Mouse (Mus musculus) bone marrow macrophage, adult 2 months (primary cell): ENCODE results near the gene 1600002K03Rik. TPM values are rescaled to one million over a fixed set of nuclear protein-coding genes. Genes with fewer than 3 reads are reported as not detected.

Experiments used
- H3K27ac ChIP-seq: 2 replicates; pipeline ENCODE4 v1.5.1; 2012; ENCODE audit warnings: low read depth, low read length; ENCODE audit not compliant: insufficient read depth
- H3K4me1 ChIP-seq: 2 replicates; pipeline ENCODE4 v1.6.1; 2012; ENCODE audit warnings: low read length; ENCODE audit not compliant: control insufficient read depth, insufficient read depth
- H3K4me3 ChIP-seq: 2 replicates; pipeline ENCODE4 v1.5.1; 2012; ENCODE audit warnings: mild to moderate bottlenecking, low read length, moderate library complexity; ENCODE audit not compliant: insufficient read depth
- CTCF ChIP-seq: IDR thresholded peaks from 2 replicates; pipeline ENCODE4 v1.5.1; 2012; ENCODE audit warnings: low read depth, mild to moderate bottlenecking, low read length, moderate library complexity
- POLR2A ChIP-seq: IDR thresholded peaks from 2 replicates; pipeline ENCODE4 v1.6.1; 2012; ENCODE audit warnings: mild to moderate bottlenecking, low read depth, low read length, borderline replicate concordance
- polyA plus RNA-seq: library from polyadenylated mRNA; stranded (reverse); fragments of >200 nt; gene quantifications from 2 replicates; pipeline ENCODE4 v1.2.4, GENCODE M21; 2012; ENCODE audit not compliant: missing spikeins, insufficient read depth, insufficient read length

1600002K03Rik gene
- polyA plus RNA-seq, 1 experiment = 23.9 TPM

DNA sequence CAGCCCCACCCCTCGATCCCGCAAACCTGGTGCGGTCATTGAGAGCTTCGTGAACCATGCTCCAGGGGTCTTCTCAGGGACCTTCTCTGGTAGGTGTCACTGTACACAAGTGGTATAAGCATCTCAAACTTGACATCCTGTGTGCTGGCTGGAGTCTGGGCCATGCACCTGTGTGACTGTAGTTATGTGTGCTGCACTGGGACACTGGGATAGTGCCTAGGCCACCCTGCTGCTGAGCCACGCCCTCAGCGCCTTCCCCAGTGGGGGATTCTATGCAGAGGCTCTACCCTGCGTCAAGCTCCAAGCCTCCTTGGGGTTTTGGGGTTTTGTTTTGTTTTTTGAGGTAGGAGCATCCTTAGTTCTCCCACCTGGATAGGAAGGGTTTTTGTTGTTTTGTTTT, 18.4 kb upstream of the 1600002K03Rik start:
- Histone ChIP-seq H3K4me1 (peaks cover 41% of the 10 kb centered on the region), H3K27ac (no peak overlapping the region), H3K4me3 (no peak overlapping the region)
- TF ChIP-seq POLR2A (no peak), CTCF (no peak)

DNA sequence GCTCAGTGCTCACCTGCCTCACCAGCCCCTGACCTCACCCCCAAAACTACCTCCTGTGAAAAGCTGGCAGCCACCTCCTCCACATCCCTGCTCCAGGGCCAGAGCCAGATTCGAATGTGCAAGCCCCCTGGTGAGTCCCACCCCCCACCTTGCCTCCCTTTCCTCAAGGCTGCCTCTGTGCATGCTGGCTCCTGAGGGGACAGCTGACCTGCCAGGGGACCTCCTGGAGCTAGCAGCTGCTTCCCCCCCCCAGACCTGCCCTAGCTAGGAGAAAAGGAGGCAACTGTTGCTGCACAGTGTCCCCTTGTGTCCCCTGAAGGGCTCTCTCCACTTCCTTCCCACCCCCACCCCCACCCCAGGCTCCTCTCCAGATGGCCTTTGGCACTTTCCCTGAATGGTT, 17.5 kb upstream of the 1600002K03Rik start:
- no peak overlapping the region for H3K4me3 ChIP-seq
- H3K4me1 ChIP-seq = peaks cover 44% of the 10 kb centered on the region
- no peak overlapping the region for H3K27ac ChIP-seq
- TF ChIP-seq CTCF (no peak), POLR2A (no peak)

DNA sequence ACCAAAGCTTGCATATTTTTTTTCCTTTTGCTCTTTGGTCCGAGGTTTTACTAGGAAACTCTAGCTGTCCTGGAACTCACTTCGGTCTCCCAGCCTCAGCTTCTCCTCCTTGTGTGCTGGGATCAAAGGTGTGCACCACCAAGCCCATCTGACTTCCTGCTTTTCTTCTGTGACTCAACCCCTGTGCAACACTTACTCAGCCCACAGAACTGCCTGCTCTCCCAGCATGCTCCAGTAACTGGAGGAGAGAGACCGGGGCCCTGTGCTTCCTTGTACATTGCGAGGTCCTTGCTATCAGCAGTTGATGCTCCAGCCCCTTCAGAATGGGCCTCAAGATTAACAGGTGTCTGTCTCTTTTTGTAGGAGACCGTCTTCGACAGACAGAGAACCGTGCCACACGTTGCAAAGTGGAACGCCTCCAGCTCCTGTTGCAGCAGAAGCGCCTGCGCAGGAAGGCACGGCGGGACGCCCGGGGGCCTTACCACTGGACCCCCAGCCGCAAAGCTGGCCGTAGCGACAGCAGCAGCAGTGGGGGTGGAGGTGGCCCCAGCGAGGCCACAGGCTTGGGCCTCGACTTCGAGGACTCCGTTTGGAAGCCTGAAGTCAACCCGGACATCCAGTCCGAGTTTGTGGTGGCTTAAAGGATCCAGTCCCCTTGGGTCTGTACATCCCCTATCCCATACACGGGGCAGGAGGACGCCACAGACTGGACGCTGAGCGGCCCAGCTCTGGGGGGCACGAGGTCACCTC, 16.6 kb upstream of the 1600002K03Rik start:
- no peak overlapping the region for H3K4me3 ChIP-seq
- no peak for TF ChIP-seq CTCF
- TF ChIP-seq POLR2A = no peak
- H3K27ac ChIP-seq = no peak overlapping the region
- H3K4me1 ChIP-seq = peaks cover 50% of the 10 kb centered on the region

DNA sequence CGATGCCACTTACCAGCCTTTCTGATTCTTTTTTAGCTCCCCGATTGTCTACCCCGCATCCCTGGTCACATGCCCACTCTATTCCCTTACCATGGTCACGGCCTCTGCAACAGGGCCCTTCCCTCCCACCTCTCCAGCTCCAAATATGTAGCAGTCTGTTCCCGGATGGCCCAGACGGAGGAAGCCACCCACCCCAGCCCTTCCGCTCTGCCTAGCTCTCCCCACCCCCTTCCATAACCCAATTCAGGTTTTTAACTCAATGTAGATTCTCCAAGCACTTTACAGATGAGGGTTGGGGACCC, 16.0 kb upstream of the 1600002K03Rik start:
- Histone ChIP-seq H3K27ac (no peak overlapping the region), H3K4me3 (no peak overlapping the region)
- no peak for TF ChIP-seq CTCF
- no peak for TF ChIP-seq POLR2A

DNA sequence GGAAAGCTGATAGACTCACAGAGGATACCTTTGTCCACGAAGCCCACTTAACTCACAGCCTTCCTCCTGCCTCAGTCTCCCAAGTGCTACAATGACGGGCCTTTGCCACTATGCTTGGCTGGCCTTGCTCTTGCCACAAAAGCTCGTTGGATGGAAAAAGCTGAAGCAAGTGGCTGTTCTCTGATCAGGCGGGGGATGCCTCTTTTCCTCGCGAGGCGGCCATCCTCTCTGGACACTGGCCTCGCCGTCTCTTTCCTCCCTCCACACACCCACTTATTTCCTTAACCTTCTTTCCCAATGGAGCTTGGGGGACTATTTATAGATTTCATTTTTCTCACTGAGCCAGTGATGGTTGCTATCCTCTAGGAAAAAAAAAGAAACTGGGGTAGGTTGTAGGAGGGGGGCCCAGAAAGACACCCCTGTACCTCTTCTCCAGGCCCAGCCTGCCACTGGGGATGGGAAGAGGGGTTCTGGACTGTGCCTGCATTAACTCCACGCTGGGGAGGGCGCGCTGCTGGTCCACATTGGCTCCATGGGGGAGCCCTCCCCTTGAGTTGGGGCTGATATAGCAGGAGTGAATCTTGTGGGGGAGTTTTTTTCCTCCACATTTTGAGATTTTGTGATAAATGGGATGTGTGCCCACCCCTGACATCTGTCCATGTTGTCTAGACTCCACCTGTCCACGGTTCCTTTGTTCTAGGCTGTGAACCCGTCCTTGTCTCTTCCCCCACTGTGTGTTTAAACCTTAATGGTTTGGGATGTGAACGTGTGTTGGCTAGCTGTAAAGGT, 15.4 kb upstream of the 1600002K03Rik start:
- peaks cover 59% of the 10 kb centered on the region for H3K4me1 ChIP-seq
- TF ChIP-seq POLR2A (no peak), CTCF (no peak)
- H3K27ac ChIP-seq = peak overlapping the region; percentile 5; the same call in 1 of the 2 replicates
- no peak overlapping the region for H3K4me3 ChIP-seq

More for the DNA sequence above, 16.0 kb upstream of the 1600002K03Rik start:
- peaks cover 53% of the 10 kb centered on the region for H3K4me1 ChIP-seq

DNA sequence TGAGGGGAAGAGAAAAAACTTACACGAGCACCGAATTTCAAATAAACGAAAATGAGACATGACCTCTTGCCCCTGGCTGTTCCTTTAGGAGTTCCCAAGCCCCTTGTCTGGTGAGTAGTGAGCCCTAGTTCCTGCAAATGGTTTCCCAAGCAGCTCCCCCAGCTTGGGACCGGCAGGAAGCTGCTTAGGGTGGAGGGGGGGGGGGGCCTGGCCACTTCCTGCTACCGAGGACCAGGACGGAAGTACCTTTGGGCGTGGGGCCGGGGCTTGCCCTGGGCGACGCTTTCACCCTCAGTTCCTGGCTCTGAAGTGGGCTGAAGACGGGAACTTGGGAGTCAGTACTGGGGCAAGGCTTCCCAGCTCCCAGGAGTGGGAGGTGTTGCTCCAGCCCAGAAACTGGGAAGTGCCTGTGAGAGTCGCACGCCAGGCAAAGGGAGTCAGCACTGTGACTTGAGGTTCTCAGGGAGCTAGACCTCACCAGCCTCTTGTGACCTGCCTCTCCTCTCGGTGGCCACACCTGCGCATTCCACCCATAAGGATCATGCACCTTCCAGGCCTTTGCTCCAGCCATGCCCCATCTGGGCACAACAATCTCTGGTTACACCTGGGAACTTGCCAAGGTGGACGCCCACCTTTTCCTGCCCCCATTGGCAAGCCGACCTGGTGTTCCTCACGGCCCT, 14.3 kb upstream of the 1600002K03Rik start:
- H3K4me3 ChIP-seq = peak overlapping the region; percentile 56
- H3K4me1 ChIP-seq = peaks cover 62% of the 10 kb centered on the region
- H3K27ac ChIP-seq = peak overlapping the region; percentile 84
- TF ChIP-seq CTCF = no peak
- no peak for TF ChIP-seq POLR2A

DNA sequence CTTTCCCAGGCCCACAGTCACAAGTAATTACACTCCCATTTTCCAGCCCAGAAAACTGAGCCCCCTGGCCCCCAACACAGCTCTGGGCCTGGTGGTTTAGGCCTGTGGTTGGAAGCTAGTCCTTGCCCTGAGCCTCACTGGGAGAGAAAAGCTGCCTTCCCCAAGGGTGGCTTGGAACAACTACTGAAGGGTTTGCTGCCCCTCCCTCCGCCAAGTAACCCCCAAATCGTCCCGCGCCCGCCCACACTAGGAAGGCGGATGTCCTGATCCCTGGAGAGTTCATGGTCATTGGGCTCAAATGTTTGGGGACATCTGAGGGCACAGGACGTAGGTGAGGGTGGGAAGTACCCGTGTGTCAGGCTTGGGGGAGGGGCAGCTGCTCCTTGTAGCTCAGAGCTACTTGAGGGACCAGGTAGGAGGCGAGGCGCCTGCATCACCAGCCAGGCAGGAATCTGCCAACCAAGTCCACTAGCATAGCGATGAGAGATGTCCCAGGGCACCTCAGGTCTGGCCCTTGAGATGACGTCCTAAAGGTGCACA, 13.7 kb upstream of the 1600002K03Rik start:
- TF ChIP-seq POLR2A (no peak), CTCF (no peak)
- Histone ChIP-seq H3K27ac (peak overlapping the region; percentile 84), H3K4me3 (peak overlapping the region; percentile 56), H3K4me1 (peaks cover 68% of the 10 kb centered on the region)

DNA sequence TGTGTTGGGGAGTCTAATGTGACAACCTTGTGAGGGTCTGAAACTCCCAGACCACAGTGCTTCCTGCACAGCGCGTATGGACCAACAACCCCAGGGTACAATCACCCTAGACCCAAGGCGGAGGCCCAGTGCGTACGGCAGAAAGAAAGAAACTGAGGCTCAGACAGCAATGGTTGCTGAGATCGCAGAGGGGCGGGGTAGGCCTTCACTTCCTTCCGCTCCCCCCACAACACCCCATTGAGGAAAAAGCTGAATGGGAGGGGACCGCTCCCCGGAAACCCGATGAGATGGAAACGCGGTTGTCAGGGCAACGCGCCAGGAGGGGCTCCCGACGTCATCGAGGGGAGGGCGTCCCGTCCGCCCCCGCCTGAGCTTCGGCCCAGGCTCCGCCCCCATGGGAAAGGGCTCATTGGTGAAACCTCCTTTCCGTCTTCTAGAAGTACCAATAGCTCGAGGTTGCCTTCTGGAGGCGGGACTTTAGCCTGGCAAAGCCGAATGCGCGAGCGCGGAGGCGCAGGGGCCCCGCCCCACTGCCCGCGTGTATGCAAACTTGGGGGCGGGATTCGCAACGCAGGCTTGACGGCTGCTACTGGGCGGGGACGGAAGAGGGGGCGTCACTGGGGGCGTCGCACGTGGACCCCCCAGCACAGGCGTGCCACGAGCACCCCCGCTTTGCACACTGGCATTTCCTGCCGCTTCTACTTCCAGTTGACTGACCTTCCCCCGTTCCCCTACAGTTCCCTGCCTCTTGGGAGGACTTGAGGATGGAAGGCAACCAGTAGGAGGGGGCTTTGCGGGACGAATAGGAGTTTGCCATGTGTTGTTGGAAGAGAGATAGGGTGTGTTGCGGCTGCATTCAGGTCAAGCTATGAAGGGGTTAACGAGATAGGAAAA, 12.9 kb upstream of the 1600002K03Rik start:
- TF ChIP-seq POLR2A = no peak
- no peak for TF ChIP-seq CTCF
- Histone ChIP-seq H3K4me1 (peaks cover 69% of the 10 kb centered on the region), H3K4me3 (peak overlapping the region; percentile 58), H3K27ac (peak overlapping the region; percentile 84)

DNA sequence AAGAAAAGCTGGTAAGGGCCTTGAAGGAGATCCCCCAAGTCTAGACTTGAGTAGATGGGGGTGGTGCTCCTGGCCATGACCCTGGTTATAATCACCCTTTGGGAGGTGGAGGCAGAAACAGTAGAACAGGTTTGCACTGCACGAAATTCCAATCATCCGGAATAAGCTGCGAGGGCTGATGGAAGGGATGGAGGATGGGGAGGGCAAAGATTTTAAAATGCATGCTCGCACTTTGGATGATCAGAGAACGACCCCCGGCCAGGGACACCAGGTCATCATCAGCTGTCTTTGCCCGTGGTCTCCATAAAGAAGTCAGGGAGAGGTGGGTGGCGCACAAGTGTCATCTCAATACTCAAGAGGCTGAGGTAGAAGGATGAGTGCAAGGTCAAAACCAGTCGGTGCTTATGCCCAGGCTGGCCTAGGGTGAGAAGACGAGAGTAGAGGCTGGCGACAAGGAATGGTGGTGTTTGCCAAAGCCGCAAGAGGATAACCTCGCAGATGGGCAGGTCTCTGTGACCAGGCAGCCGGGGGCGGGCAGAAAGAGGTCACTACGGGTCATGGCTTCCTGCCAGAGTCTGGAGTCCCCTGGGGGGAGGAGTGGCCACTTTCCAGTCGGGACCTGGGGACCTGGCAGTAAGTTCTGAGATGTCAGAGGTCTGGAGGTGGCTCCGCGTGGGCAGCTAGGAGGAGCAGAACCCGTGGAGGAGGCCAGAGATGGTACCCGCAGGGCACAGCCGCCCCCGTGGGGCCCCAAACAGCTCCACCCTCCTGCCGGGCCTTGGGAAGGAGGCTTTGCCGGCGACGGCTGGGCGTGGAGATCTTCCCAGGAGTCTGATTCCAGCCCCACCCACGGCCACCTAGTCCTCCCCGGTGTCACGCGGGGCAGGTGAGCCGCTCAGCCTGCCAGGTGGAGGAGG, 12.0 kb upstream of the 1600002K03Rik start:
- TF ChIP-seq CTCF (no peak), POLR2A (peak; percentile 35; the same call in 1 of the 2 replicates)
- H3K4me1 ChIP-seq = peaks cover 63% of the 10 kb centered on the region
- H3K27ac ChIP-seq = peak overlapping the region; percentile 74
- H3K4me3 ChIP-seq = peak overlapping the region; percentile 58
